Mouse (Mus musculus) intestine, embryonic 16.5 days (tissue): ENCODE measurements around the gene Cryzl2. TPM values are rescaled to one million over a fixed set of nuclear protein-coding genes. Genes with fewer than 3 reads are reported as not detected.

Source experiments
- ATAC-seq: fragments of 200-750 bp; cut with Nextera tagmentation; 2 replicates; pipeline ENCODE4 v1.8.0; 2017; ENCODE audit warnings: moderate TSS enrichment, moderate library complexity
- H3K27ac ChIP-seq: fragments of 300-500 bp; sonication (generic); 2 replicates; pipeline ENCODE4 v1.5.1; 2014; ENCODE audit warnings: mild to moderate bottlenecking, low read length
- H3K27me3 ChIP-seq: fragments of 300-500 bp; sonication (generic); replicated peaks from 2 replicates; pipeline ENCODE4 v1.6.1; 2014; ENCODE audit warnings: low read length, control low read depth, mixed read lengths; ENCODE audit not compliant: control insufficient read depth, insufficient read depth
- H3K36me3 ChIP-seq: fragments of 300-500 bp; sonication (generic); 2 replicates; pipeline ENCODE4 v1.6.1; 2014; ENCODE audit warnings: low read length, control low read depth; ENCODE audit not compliant: control insufficient read depth, insufficient read depth
- H3K4me1 ChIP-seq: fragments of 300-500 bp; sonication (generic); 2 replicates; pipeline ENCODE4 v1.6.1; 2014; ENCODE audit warnings: low read length, control low read depth, mixed read lengths; ENCODE audit not compliant: control insufficient read depth, insufficient read depth
- H3K4me2 ChIP-seq: fragments of 300-500 bp; sonication (generic); 2 replicates; pipeline ENCODE4 v1.6.1; 2014; ENCODE audit warnings: low read depth, low read length, control low read depth
- H3K4me3 ChIP-seq: fragments of 300-500 bp; sonication (generic); 2 replicates; pipeline ENCODE4 v1.5.1; 2014; ENCODE audit warnings: mild to moderate bottlenecking, low read length
- H3K9ac ChIP-seq: fragments of 300-500 bp; sonication (generic); 2 replicates; pipeline ENCODE4 v1.6.1; 2014; ENCODE audit warnings: low read depth, low read length
- H3K9me3 ChIP-seq: fragments of 300-500 bp; sonication (generic); 2 replicates; pipeline ENCODE4 v1.6.1; 2016; ENCODE audit warnings: low read length, control low read depth; ENCODE audit not compliant: control insufficient read depth
- WGBS: fragments of 180-500 bp; shearing (Covaris S2); extraction: QIAGEN DNeasy Blood & Tissue Kit; methylation state at CpG from one replicate; pipeline ENCODE4 v1.1.7; 2014; 5-methylcytosine and 5-hydroxymethylcytosine counted together
- polyA plus RNA-seq: library from polyadenylated mRNA; unstranded; fragments of >200 nt; fragmentation: Nextera tagmentation; extraction: Ambion mirVana; gene quantifications from 2 replicates; pipeline ENCODE4 v1.2.1, GENCODE M21; 2015

The Cryzl2 gene
- polyA plus RNA-seq = 12.7 and 13.1 TPM in 2 replicates

DNA sequence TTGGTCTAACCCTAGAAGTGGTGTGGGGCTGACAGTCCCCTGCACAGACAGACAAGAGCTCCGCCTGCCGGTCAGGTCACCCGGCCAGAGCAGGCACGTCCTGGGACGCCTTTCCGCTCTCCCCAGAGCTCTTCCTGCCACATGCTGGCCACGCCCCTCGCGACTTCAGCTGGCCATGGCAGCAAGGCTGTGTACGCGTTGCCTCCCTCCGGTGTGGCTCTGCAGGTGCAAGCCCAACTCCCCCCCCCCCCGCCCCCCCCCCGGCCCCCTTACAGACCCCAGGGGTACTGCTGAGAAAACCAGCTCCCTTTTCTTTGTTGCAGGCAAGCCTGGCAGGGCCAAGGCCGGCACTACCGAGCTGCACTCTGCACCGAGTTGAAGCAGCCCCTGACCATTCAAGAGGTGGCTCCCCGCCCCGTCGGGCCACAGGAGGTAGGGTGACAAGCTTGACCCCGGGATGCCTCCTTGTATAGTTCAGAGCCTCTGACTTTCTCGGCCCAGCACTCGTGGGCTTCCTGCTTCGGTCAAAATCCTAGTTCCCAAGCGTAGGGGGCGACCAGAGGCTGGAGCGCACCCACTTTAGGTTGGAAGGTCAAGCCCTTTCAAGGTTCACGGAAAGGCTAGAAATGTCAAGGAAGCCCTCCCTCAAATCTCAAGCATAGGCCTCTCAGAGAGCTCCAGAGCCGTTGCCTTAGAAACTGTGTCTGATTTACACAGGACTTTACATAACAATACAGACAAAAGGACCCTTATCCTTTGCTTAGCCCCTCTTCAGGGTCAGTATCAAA is at the start of gene Cryzl2:
Cryzl2 (plus strand) TSS at position 157 of the 788 bp plus-strand sequence.
- Histone ChIP-seq H3K27ac (no peak within 1 kb of the TSS), H3K4me3 (peak within 1 kb of the TSS; percentile 48), H3K36me3 (no peaks in the 10 kb centered on the region), H3K4me2 (peak within 1 kb of the TSS; percentile 86), H3K27me3 (no peaks in the 10 kb centered on the region), H3K9me3 (no peaks in the 10 kb centered on the region), H3K4me1 (peaks cover 3% of the 10 kb centered on the region; the same call in 1 of the 2 replicates), H3K9ac (peak within 1 kb of the TSS; percentile 72)
- 11% methylated on average over 24 of the region's 29 CpGs for WGBS
- ATAC-seq = peak; percentile 96

DNA sequence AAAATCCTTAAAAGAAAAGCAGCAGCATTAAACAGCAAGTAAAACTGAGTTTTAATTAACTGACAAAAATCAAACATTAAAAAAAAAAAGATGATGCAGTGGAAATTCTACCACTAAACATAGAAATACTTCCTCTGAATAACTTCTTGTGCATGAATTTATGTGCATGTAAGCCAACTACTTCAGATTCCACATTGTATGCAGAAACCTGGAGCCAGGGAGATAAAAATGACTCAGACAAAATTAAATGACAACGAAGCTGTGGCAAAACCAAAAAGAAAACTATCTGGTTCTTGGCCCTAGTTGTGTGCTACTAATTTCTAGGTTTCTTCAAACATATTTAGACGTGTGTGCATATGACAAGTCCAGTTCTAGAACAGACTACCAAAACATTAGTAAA is 48.7 kb upstream of the Cryzl2 start:
- Histone ChIP-seq H3K36me3 (no peaks in the 10 kb centered on the region), H3K27me3 (no peaks in the 10 kb centered on the region), H3K9ac (no peak overlapping the region), H3K4me3 (no peak overlapping the region), H3K27ac (no peak overlapping the region), H3K4me2 (no peak overlapping the region), H3K4me1 (no peaks in the 10 kb centered on the region; the same call in 1 of the 2 replicates), H3K9me3 (no peaks in the 10 kb centered on the region)
- no peak for ATAC-seq
- WGBS = 81% methylated on average over 2 of the region's 2 CpGs

DNA sequence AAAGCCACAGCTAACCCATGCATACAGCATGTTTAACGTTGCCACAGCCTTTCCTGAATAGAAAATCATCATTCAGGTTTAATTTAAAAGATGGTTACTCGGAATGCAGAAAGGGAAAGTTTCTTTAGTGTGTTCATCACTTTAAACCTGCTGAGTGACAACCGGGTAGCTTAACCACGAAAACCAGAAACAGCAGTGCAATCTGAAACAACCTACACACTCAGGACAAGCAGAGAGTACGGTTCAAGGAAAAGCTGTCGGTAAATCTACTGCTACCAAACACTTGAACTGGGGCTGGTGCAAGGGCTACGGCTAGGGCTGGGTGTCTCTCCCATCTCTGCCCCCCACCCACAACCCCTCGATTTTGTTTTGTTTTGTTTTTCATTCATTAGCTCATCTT is 47.4 kb upstream of the Cryzl2 start:
- no peaks in the 10 kb centered on the region for H3K27me3 ChIP-seq
- H3K9me3 ChIP-seq = no peaks in the 10 kb centered on the region
- no peak overlapping the region for H3K27ac ChIP-seq
- no peak for ATAC-seq
- peak overlapping the region; percentile 92 for H3K4me3 ChIP-seq
- 17% methylated on average over 8 of the region's 8 CpGs for WGBS
- no peaks in the 10 kb centered on the region; the same call in 1 of the 2 replicates for H3K4me1 ChIP-seq
- peak overlapping the region; percentile 81 for H3K4me2 ChIP-seq
- H3K9ac ChIP-seq = peak overlapping the region; percentile 85; the same call in 1 of the 2 replicates
- no peaks in the 10 kb centered on the region for H3K36me3 ChIP-seq

DNA sequence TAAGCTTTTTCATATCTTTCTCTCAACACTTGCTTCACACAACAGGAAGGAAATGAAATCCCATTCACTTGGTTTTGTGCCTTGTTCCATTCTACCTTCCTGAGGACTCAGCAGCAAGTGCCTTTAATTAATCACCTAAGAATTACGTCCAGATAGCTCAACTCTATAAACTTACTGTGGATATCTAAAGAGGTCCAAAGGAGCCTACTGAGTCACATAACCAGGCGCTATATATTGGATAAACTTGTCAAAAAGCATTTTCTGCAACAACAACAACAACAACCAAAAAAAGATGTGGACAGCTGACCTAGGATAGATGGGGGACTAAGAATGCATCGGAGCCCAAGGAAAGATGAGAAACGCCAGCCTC is 47.1 kb upstream of the Cryzl2 start:
- Histone ChIP-seq H3K27ac (no peak overlapping the region), H3K4me2 (peak overlapping the region; percentile 81), H3K4me1 (no peaks in the 10 kb centered on the region; the same call in 1 of the 2 replicates), H3K9ac (peak overlapping the region; percentile 85), H3K4me3 (peak overlapping the region; percentile 92), H3K36me3 (no peaks in the 10 kb centered on the region), H3K9me3 (no peaks in the 10 kb centered on the region), H3K27me3 (no peaks in the 10 kb centered on the region)
- 1% methylated on average over 4 of the region's 4 CpGs for WGBS
- ATAC-seq = no peak

DNA sequence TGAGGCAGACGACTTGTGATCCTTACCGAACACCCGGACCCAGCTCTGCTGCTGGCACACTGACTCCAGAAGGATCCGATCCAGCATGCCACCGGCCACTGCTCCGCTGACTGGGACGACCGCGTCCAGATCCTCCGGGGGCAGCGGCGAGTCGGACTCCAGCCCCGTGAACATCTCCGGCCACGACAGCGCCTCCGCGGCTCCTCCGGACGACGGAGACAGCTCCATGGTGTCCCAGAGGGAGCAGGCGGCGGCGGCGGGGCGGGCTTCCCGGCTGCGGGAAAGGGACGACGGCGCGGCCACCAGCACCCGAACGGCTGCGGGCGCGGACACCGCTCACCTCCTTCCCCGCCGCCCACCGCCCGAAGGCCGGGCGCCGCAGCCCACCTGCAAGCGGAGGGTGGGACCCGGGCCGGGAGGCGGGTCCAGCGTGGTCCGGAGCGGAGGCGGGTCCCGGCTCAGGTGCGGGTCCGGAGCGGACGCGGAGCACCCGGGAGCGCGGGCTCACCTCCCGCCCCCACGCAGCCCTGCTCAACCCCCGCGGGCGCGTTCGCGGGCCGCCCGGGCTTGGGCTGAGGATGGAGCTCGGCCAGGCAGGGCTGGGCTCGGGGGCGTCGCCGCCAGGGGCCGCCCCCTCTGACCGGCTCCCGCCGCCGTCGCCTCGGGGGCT is 46.5 kb upstream of the Cryzl2 start:
- Histone ChIP-seq H3K9me3 (no peaks in the 10 kb centered on the region), H3K27ac (peak overlapping the region; percentile 89), H3K4me1 (no peaks in the 10 kb centered on the region; the same call in 1 of the 2 replicates), H3K9ac (peak overlapping the region; percentile 85), H3K27me3 (no peaks in the 10 kb centered on the region), H3K4me3 (peak overlapping the region; percentile 92), H3K36me3 (no peaks in the 10 kb centered on the region), H3K4me2 (peak overlapping the region; percentile 81)
- peak; percentile 90 for ATAC-seq
- under 1% methylated on average over 60 of the region's 85 CpGs for WGBS

DNA sequence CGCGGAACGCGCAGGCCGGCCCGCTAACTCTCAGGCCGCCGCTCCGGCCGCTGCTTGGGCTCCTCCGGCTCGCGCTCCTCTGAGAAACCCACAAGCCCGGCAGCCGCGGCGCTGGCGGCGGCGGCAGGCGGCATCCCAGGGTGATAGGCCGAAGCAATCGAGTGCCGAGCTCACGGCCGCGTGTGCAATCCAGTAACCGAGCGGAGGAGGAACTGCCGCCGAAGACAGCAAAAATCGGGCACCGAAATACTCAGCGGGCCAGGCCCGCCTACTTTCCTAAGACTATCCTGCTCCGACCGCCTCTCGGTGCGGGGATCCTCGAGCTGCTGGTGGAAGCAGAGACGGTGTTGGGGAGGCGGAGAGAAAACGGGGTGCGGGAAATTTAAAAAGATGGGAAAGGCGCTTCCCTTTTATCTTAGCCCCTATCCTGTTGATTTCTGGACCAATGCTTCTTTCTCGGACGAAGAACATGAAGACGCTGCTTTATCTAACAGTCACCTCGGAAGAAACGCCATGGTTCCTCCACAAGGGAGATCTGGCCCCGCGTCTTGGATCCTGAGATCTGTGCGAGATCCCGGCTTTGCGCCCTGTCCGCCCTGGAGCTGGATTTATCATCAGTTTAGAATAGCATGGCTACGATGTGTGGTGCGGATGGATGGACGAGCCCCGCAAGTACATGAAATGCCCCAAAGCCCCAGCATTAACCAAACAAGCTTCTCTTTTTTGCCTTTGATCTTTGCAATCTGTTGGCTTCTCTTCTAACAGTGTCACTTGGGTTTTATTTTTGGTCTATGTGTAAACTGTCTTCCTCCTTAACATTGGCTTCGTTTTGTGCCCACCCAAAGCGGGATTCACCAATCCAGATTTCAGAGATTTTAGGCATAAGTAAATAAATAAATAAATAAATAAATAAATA is 45.7 kb upstream of the Cryzl2 start, which contains the start of gene Rasal2:
Rasal2 (minus strand) TSS at position 142 of the 916 bp plus-strand sequence.
- Histone ChIP-seq H3K36me3 (no peaks in the 10 kb centered on the region), H3K4me1 (no peaks in the 10 kb centered on the region; the same call in 1 of the 2 replicates), H3K27ac (peak within 1 kb of the TSS; percentile 89), H3K9me3 (no peaks in the 10 kb centered on the region), H3K4me3 (peak within 1 kb of the TSS; percentile 92), H3K27me3 (no peaks in the 10 kb centered on the region), H3K4me2 (peak within 1 kb of the TSS; percentile 81), H3K9ac (peak within 1 kb of the TSS; percentile 85)
- ATAC-seq = peak; percentile 99
- 2% methylated on average over 55 of the region's 62 CpGs for WGBS

DNA sequence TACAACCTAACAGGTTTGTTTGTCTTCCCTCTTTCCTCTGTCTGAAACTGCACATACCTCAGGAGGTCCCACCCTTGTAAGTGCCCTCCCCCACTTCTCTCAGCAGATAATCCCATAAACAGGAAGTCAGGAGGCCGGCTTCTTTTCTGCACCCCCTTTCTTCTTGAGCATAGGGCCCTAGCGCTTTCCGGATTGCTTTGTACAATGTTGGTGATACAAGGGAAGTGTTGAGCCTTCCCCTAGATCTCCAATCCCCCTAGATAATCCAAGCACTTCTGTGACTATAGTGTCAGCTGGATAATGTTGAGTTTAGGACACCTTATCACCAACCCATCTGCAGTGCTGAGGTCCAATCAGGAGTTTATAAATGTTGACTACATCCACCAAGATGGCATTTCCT is 42.6 kb upstream of the Cryzl2 start:
- H3K27ac ChIP-seq = no peak overlapping the region
- H3K27me3 ChIP-seq = no peaks in the 10 kb centered on the region
- H3K4me3 ChIP-seq = no peak overlapping the region
- no peaks in the 10 kb centered on the region for H3K36me3 ChIP-seq
- no peaks in the 10 kb centered on the region; the same call in 1 of the 2 replicates for H3K4me1 ChIP-seq
- H3K9me3 ChIP-seq = no peaks in the 10 kb centered on the region
- no peak overlapping the region for H3K4me2 ChIP-seq
- 72% methylated on average over 3 of the region's 3 CpGs for WGBS
- ATAC-seq = no peak
- no peak overlapping the region for H3K9ac ChIP-seq

DNA sequence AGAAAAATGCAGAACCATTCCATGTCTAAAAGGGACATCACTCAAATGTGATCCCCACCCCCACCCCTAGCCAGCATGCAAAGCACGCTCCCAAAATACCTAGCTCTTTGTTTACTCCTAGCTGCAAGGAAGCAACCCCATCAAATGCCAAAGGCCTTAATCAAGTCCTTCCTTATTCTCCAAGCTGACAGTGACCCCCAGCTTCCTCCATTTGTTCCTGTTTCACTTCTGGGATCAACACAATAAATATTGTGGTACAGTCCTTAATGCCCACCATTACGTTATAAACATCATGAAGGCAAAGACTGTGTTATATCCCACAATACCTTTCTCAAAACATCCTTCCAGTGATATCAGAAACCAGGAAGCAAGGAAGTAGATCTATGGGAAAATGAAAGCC is 41.7 kb upstream of the Cryzl2 start:
- 80% methylated on average over 2 of the region's 2 CpGs for WGBS
- Histone ChIP-seq H3K27me3 (no peaks in the 10 kb centered on the region), H3K27ac (no peak overlapping the region), H3K4me1 (no peaks in the 10 kb centered on the region), H3K9ac (no peak overlapping the region), H3K9me3 (no peaks in the 10 kb centered on the region), H3K4me2 (no peak overlapping the region), H3K4me3 (no peak overlapping the region), H3K36me3 (no peaks in the 10 kb centered on the region)
- no peak for ATAC-seq

DNA sequence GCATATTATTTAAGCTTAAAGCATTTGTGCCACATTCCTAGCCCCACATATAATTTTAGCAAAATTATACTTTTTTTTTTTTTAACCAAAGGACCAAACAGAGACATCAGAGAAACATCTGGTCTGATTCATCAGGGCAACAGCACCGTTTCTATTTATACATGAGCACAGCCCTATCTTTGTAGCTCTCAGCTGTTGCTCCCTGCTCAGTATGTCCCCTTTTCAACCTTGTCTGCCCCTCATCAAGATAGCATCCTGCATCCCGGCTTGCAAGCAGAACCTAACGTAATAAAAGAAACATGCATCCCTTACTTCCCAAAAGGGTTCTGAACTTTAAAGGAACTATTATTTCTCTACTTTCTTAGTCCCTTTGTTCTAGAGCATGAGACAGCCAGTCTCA is 41.0 kb upstream of the Cryzl2 start:
- H3K36me3 ChIP-seq = no peaks in the 10 kb centered on the region
- no peak overlapping the region for H3K4me3 ChIP-seq
- no peaks in the 10 kb centered on the region for H3K27me3 ChIP-seq
- no peak overlapping the region for H3K27ac ChIP-seq
- H3K9ac ChIP-seq = no peak overlapping the region
- no peaks in the 10 kb centered on the region for H3K4me1 ChIP-seq
- no peaks in the 10 kb centered on the region for H3K9me3 ChIP-seq
- no peak for ATAC-seq
- 59% methylated on average over 3 of the region's 3 CpGs for WGBS
- H3K4me2 ChIP-seq = no peak overlapping the region
